Mouse (Mus musculus) liver, embryonic 11.5 days (tissue): ENCODE measurements around the gene Ncoa7. TPM values are rescaled to one million over a fixed set of nuclear protein-coding genes. Genes with fewer than 3 reads are reported as not detected.
A peak's percentile ranks its signal among the peaks of the same experiment; 100 is the strongest.

Experiments used
- ATAC-seq: fragments of 200-750 bp; cut with Nextera tagmentation; replicated peaks from 2 replicates; pipeline ENCODE4 v1.8.0; 2017; ENCODE audit warnings: moderate number of reproducible peaks, mild to moderate bottlenecking, moderate TSS enrichment, moderate library complexity; ENCODE audit not compliant: low FRiP score
- DNase-seq: peaks from one replicate; pipeline ENCODE4 v3.0.0-alpha.2; 2017; ENCODE audit warnings: low spot score
- H3K27ac ChIP-seq: fragments of 300-500 bp; sonication (generic); 2 replicates; pipeline ENCODE4 v1.5.1; 2014; ENCODE audit warnings: mild to moderate bottlenecking, low read depth, low read length, control low read depth
- H3K27me3 ChIP-seq: fragments of 300-500 bp; sonication (generic); replicated peaks from 2 replicates; pipeline ENCODE4 v1.6.1; 2014; ENCODE audit warnings: low read length, mixed read lengths; ENCODE audit not compliant: control insufficient read depth, insufficient read depth
- H3K36me3 ChIP-seq: fragments of 300-500 bp; sonication (generic); 2 replicates; pipeline ENCODE4 v1.6.1; 2014; ENCODE audit warnings: mild to moderate bottlenecking, low read length, moderate library complexity, mixed read lengths; ENCODE audit not compliant: control insufficient read depth, insufficient read depth
- H3K4me1 ChIP-seq: fragments of 300-500 bp; sonication (generic); replicated peaks from 2 replicates; pipeline ENCODE4 v1.6.1; 2014; ENCODE audit warnings: low read length, mixed read lengths; ENCODE audit not compliant: control insufficient read depth, insufficient read depth
- H3K4me2 ChIP-seq: fragments of 300-500 bp; sonication (generic); 2 replicates; pipeline ENCODE4 v1.6.1; 2014; ENCODE audit warnings: mild to moderate bottlenecking, control low read depth, moderate library complexity
- H3K4me3 ChIP-seq: fragments of 300-500 bp; sonication (generic); 2 replicates; pipeline ENCODE4 v1.5.1; 2014; ENCODE audit warnings: low read depth, low read length, control low read depth
- H3K9ac ChIP-seq: fragments of 300-500 bp; sonication (generic); 2 replicates; pipeline ENCODE4 v1.6.1; 2014; ENCODE audit warnings: low read depth, low read length, control low read depth
- H3K9me3 ChIP-seq: fragments of 300-500 bp; sonication (generic); 2 replicates; pipeline ENCODE4 v1.6.1; 2016; ENCODE audit warnings: low read length, inconsistent platforms, mixed read lengths; ENCODE audit not compliant: control insufficient read depth
- WGBS: fragments of 180-500 bp; shearing (Covaris S2); extraction: QIAGEN DNeasy Blood & Tissue Kit; methylation state at CpG from one replicate; pipeline ENCODE4 v1.1.7; 2014; 5-methylcytosine and 5-hydroxymethylcytosine counted together
- polyA plus RNA-seq: library from polyadenylated mRNA; unstranded; fragments of >200 nt; fragmentation: Nextera tagmentation; extraction: Ambion mirVana; gene quantifications from 2 replicates; pipeline ENCODE4 v1.2.1, GENCODE M21; 2014

The Ncoa7 gene
- polyA plus RNA-seq, 1 experiment from 2014 or later, result 11.2 TPM

GRCm38 (mm10) chr10:30737323-30737722 is 65.8 kb downstream of the Ncoa7 start:
- Histone ChIP-seq H3K9me3 (no peaks in the 10 kb centered on the region), H3K4me1 (no peaks in the 10 kb centered on the region), H3K36me3 (no peaks in the 10 kb centered on the region), H3K27ac (no peak overlapping the region), H3K27me3 (no peaks in the 10 kb centered on the region), H3K4me3 (no peak overlapping the region), H3K4me2 (no peak overlapping the region), H3K9ac (no peak overlapping the region)
- WGBS, result 81% methylated on average over 2 of the region's 2 CpGs
- DNase-seq, result no peak
- ATAC-seq, result no peak

DNA sequence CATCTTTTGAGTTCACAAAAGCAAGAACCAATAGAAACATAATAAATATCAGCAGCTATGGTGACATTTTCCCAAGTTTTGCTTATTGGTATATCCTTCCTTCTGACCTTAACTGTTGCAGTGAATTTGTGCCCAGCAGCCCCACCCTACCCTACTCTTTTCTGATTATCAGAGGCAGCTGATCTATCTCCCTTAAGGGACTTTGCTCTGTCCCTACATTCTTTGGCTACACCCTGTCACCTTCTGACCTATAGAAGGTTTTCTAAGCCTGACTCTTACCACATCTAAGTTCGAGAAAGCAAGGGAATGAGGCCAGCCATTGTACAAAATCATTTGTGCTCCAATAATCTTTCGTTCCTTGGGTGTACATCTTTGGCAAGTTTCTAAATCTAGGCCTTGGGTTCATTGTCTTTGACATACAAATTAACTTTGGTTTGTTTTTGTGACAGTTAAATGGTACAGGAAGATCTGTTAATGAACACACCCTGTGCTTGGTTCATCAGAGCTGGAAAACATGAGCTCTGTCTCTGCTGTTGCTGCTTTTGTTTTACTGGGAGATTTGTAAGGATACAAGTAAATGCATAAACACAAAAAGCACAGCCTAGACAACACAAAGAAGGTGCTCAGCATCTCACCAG is 69.9 kb downstream of the Ncoa7 start:
- H3K9ac ChIP-seq, result no peak overlapping the region

GRCm38 (mm10) chr10:30731321-30731914 is 71.7 kb downstream of the Ncoa7 start:
- no peak for ATAC-seq
- no peak overlapping the region for H3K9ac ChIP-seq
- DNase-seq, result no peak
- no peaks in the 10 kb centered on the region for H3K9me3 ChIP-seq
- H3K4me3 ChIP-seq, result no peak overlapping the region
- no peaks in the 10 kb centered on the region for H3K27me3 ChIP-seq
- 77% methylated on average over 3 of the region's 3 CpGs for WGBS
- H3K27ac ChIP-seq, result no peak overlapping the region
- H3K4me1 ChIP-seq, result no peaks in the 10 kb centered on the region
- no peak overlapping the region for H3K4me2 ChIP-seq
- H3K36me3 ChIP-seq, result no peaks in the 10 kb centered on the region

More for the DNA sequence above, 69.9 kb downstream of the Ncoa7 start:
- Histone ChIP-seq H3K27ac (peak overlapping the region; percentile 26; the same call in 1 of the 2 replicates), H3K36me3 (no peaks in the 10 kb centered on the region), H3K9me3 (no peaks in the 10 kb centered on the region), H3K4me2 (no peak overlapping the region), H3K27me3 (no peaks in the 10 kb centered on the region), H3K4me3 (no peak overlapping the region), H3K4me1 (no peaks in the 10 kb centered on the region)
- WGBS, result 68% methylated on average over 2 of the region's 2 CpGs
- no peak; the same call in 1 of the 2 replicates for ATAC-seq
- DNase-seq, result no peak

DNA sequence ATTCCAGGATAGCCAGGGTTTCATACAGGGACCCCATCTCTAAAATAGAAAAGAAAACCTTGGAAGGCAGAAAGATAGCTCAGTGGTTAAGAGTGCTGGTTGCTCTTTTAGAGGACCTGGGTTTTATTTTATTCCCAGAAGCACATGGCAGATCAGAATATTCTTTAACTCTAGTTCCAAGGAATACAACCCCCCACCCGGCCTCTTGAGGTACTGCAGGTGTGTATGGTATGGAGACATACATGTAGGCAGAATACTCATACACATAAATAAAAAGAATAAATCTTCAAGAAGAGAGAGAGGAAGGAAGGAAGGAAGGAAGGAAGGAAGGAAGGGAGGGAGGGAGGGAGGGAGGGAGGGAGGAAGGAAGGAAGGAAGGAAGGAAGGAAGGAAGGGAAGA is 72.3 kb downstream of the Ncoa7 start:
- H3K9ac ChIP-seq, result no peak overlapping the region
- no peak overlapping the region for H3K27ac ChIP-seq
- 63% methylated on average over 1 of the region's 1 CpGs for WGBS
- no peak overlapping the region for H3K4me3 ChIP-seq
- DNase-seq (no peak), ATAC-seq (no peak)
- H3K9me3 ChIP-seq, result no peaks in the 10 kb centered on the region
- H3K4me2 ChIP-seq, result no peak overlapping the region
- no peaks in the 10 kb centered on the region for H3K27me3 ChIP-seq
- no peaks in the 10 kb centered on the region for H3K4me1 ChIP-seq
- H3K36me3 ChIP-seq, result no peaks in the 10 kb centered on the region

- no peak overlapping the region for H3K4me2 ChIP-seq
- ATAC-seq (peak; percentile 58), DNase-seq (no peak)
- no peaks in the 10 kb centered on the region for H3K36me3 ChIP-seq
- H3K27me3 ChIP-seq, result no peaks in the 10 kb centered on the region
- H3K4me1 ChIP-seq, result no peaks in the 10 kb centered on the region
- no peak overlapping the region for H3K9ac ChIP-seq
- H3K27ac ChIP-seq, result no peak overlapping the region
- H3K9me3 ChIP-seq, result no peaks in the 10 kb centered on the region
- WGBS, result 86% methylated on average over 5 of the region's 5 CpGs
- no peak overlapping the region for H3K4me3 ChIP-seq
Observed at GRCm38 (mm10) chr10:30729157-30730096, 73.7 kb downstream of the Ncoa7 start.

DNA sequence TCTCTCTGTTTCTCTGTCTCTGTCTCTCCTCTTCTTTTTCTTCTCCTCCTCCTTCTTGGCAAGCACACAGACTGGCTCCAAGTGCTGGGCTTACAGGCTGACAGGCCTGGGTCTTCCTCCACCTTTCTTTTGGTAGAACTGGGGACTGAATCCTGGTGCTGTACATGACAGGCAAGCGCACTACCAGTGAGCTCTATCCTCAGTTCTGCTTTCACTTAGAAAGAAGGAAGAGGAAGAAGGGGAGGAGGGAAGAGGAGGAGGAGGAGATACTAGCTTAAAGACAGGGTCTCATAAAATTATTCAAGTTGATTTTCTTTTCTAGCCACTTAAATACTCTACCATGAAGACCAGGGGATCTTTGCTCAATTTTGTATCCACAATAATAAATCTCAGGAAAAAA is 80.1 kb downstream of the Ncoa7 start:
- ATAC-seq, result no peak
- Histone ChIP-seq H3K27ac (no peak overlapping the region), H3K9me3 (no peaks in the 10 kb centered on the region), H3K4me2 (no peak overlapping the region), H3K4me3 (no peak overlapping the region), H3K27me3 (no peaks in the 10 kb centered on the region), H3K9ac (no peak overlapping the region), H3K36me3 (0 out of 2 replicates have a peak, but pooled peaks cover 4% of the 10 kb centered on the region), H3K4me1 (no peaks in the 10 kb centered on the region)
- WGBS, result 80% methylated on average over 1 of the region's 1 CpGs
- no peak for DNase-seq

GRCm38 (mm10) chr10:30720556-30720955 is 82.6 kb downstream of the Ncoa7 start:
- Histone ChIP-seq H3K4me3 (no peak overlapping the region), H3K4me2 (no peak overlapping the region), H3K9ac (no peak overlapping the region), H3K36me3 (0 out of 2 replicates have a peak, but pooled peaks cover 4% of the 10 kb centered on the region), H3K27me3 (no peaks in the 10 kb centered on the region), H3K9me3 (no peaks in the 10 kb centered on the region), H3K4me1 (no peaks in the 10 kb centered on the region), H3K27ac (no peak overlapping the region)
- WGBS, result 89% methylated on average over 3 of the region's 3 CpGs
- ATAC-seq, result no peak
- no peak for DNase-seq

- H3K4me3 ChIP-seq, result no peak overlapping the region
- H3K27me3 ChIP-seq, result no peaks in the 10 kb centered on the region
- no peak overlapping the region for H3K27ac ChIP-seq
- 0 out of 2 replicates have a peak, but pooled peaks cover 4% of the 10 kb centered on the region for H3K36me3 ChIP-seq
- no peak overlapping the region for H3K9ac ChIP-seq
- DNase-seq, result no peak
- no peaks in the 10 kb centered on the region for H3K9me3 ChIP-seq
- WGBS, result 62% methylated on average over 1 of the region's 1 CpGs
- no peak overlapping the region for H3K4me2 ChIP-seq
- ATAC-seq, result no peak
- H3K4me1 ChIP-seq, result no peaks in the 10 kb centered on the region
Observed at GRCm38 (mm10) chr10:30719947-30720346, 83.2 kb downstream of the Ncoa7 start.
